In genomic region chr13:55835548-55836097, GRCm38 (mm10) we compare ENCODE assay signal across 14 mouse cellular contexts. TPM values are rescaled to one million over a fixed set of nuclear protein-coding genes. Genes with fewer than 3 reads are reported as not detected.
A peak's percentile ranks its signal among the peaks of the same experiment; 100 is the strongest.
DNase-seq lines count a peak whose midpoint lies in the region; ATAC-seq and TF ChIP-seq lines count a peak whose summit lies in the region.
"Had no signal": no experiment of that assay in that cellular context is flagged by ENCODE, and none has a peak within 500 bp of the region (broad histone marks: within the 10 kb centered on the region; RNA-seq: fewer than 3 reads in every experiment).

No protein-coding gene starts in this region.

- TF ChIP-seq EP300 in ES-Bruce4 (IDR thresholded peaks at IDR 0.05; ENCODE audit: insufficient read depth, low read depth, low read length), result no peak

- H3K4me3 ChIP-seq in heart, embryonic 12.5 days, result peak overlapping the region; percentile 28
- H3K4me3 ChIP-seq in ES-Bruce4 (ENCODE audit: low read depth, low read length), result peak overlapping the region; percentile 35
- peak overlapping the region; percentile 43 for H3K4me3 ChIP-seq in embryonic facial prominence, embryonic 13.5 days
- peak overlapping the region; percentile 70 for H3K4me3 ChIP-seq in limb, embryonic 11.5 days (ENCODE audit: low read depth, low read length)

- no peak overlapping the region for H3K27ac ChIP-seq in heart, embryonic 12.5 days (ENCODE audit: poor library complexity, severe bottlenecking)
- H3K27ac ChIP-seq in ES-Bruce4 (ENCODE audit: insufficient read depth, low read length), result no peak overlapping the region
- H3K27ac ChIP-seq in embryonic facial prominence, embryonic 13.5 days, result peak overlapping the region; percentile 73
- H3K27ac ChIP-seq in limb, embryonic 11.5 days (replicated peaks; ENCODE audit: low read depth, low read length), result peak overlapping the region; percentile 93

- peak overlapping the region; percentile 44 for H3K4me2 ChIP-seq in heart, embryonic 12.5 days
- H3K4me2 ChIP-seq in embryonic facial prominence, embryonic 13.5 days, result peak overlapping the region; percentile 60
- peak overlapping the region; percentile 67 for H3K4me2 ChIP-seq in limb, embryonic 11.5 days (ENCODE audit: low read depth, severe bottlenecking)

- DNase-seq in heart, adult 9 months (ENCODE audit: low spot score in 2 of 2), result no peak
- DNase-seq in limb, embryonic 11.5 days (ENCODE audit: low spot score), result peak; percentile 74
- no peak for DNase-seq in left cerebral cortex, adult 11 months (ENCODE audit: low spot score)
- DNase-seq in layer of hippocampus, adult 9-10 months (ENCODE audit: low spot score), result no peak
- no peak for DNase-seq in gastrocnemius, adult 18-20 months (ENCODE audit: low spot score)
- DNase-seq: adrenal gland, adult 2 months; lung, adult 2 months had no signal

- 0 out of 2 replicates have a peak overlapping the region, but pooled peaks have one; percentile 15 for H3K9ac ChIP-seq in heart, embryonic 12.5 days
- H3K9ac ChIP-seq in ES-Bruce4 (ENCODE audit: low read depth, poor library complexity, severe bottlenecking), result no peak overlapping the region
- H3K9ac ChIP-seq in embryonic facial prominence, embryonic 13.5 days, result peak overlapping the region; percentile 77
- H3K9ac ChIP-seq in limb, embryonic 11.5 days (ENCODE audit: low read length), result peak overlapping the region; percentile 97

- H3K4me1 ChIP-seq in heart, embryonic 12.5 days (replicated peaks), result peaks cover 30% of the 10 kb centered on the region
- no peaks in the 10 kb centered on the region for H3K4me1 ChIP-seq in ES-Bruce4 (ENCODE audit: control insufficient read depth, insufficient read depth, low read length)
- H3K4me1 ChIP-seq in embryonic facial prominence, embryonic 13.5 days, result peaks cover 35% of the 10 kb centered on the region
- H3K4me1 ChIP-seq in limb, embryonic 11.5 days (ENCODE audit: control insufficient read depth, insufficient read depth, low read length), result peaks cover 16% of the 10 kb centered on the region

- peaks cover 100% of the 10 kb centered on the region for H3K27me3 ChIP-seq in heart, embryonic 12.5 days (replicated peaks)
- H3K27me3 ChIP-seq in ES-Bruce4 (ENCODE audit: control insufficient read depth, insufficient read depth, low read length, poor library complexity, severe bottlenecking), result peaks cover 54% of the 10 kb centered on the region
- H3K27me3 ChIP-seq in embryonic facial prominence, embryonic 13.5 days, result peaks cover 100% of the 10 kb centered on the region
- H3K27me3 ChIP-seq in limb, embryonic 11.5 days (ENCODE audit: control insufficient read depth, insufficient read depth, low read length), result peaks cover 64% of the 10 kb centered on the region

- no peak for TF ChIP-seq POLR2A in ES-Bruce4 (IDR thresholded peaks at IDR 0.05; ENCODE audit: insufficient read depth, low read length)

- WGBS in heart, embryonic 12.5 days, result 1% methylated on average over 33 of the region's 33 CpGs
- under 1% methylated on average over 33 of the region's 33 CpGs for WGBS in embryonic facial prominence, embryonic 13.5 days
- under 1% methylated on average over 33 of the region's 33 CpGs for WGBS in limb, embryonic 11.5 days

- H3K9me3 ChIP-seq in heart, embryonic 12.5 days (replicated peaks), result no peaks in the 10 kb centered on the region
- no peaks in the 10 kb centered on the region for H3K9me3 ChIP-seq in ES-Bruce4 (replicated peaks; ENCODE audit: control insufficient read depth, insufficient read depth, low read length, poor library complexity, severe bottlenecking)
- H3K9me3 ChIP-seq in embryonic facial prominence, embryonic 13.5 days, result no peaks in the 10 kb centered on the region
- H3K9me3 ChIP-seq in limb, embryonic 11.5 days (ENCODE audit: control insufficient read depth, low read length), result no peaks in the 10 kb centered on the region

- no peaks in the 10 kb centered on the region for H3K36me3 ChIP-seq in heart, embryonic 12.5 days
- H3K36me3 ChIP-seq in ES-Bruce4 (ENCODE audit: control insufficient read depth, insufficient read depth, low read length, poor library complexity, severe bottlenecking), result no peaks in the 10 kb centered on the region
- no peaks in the 10 kb centered on the region for H3K36me3 ChIP-seq in embryonic facial prominence, embryonic 13.5 days
- no peaks in the 10 kb centered on the region for H3K36me3 ChIP-seq in limb, embryonic 11.5 days (ENCODE audit: control insufficient read depth, insufficient read depth, low read length)

- TF ChIP-seq CTCF in ES-Bruce4 (IDR thresholded peaks at IDR 0.05; ENCODE audit: low read depth, low read length), result no peak

- no peak for ATAC-seq in heart, embryonic 12.5 days (ENCODE audit: insufficient number of reproducible peaks, low FRiP score)
- ATAC-seq in embryonic facial prominence, embryonic 13.5 days (ENCODE audit: insufficient number of reproducible peaks, insufficient read depth, low FRiP score, low TSS enrichment, low read depth), result no peak
- ATAC-seq in limb, embryonic 11.5 days (ENCODE audit: insufficient number of reproducible peaks, low FRiP score, low TSS enrichment, low read depth), result 0 out of 2 replicates have a peak, but pooled peaks have one; percentile 8
- ATAC-seq: CD4-positive, CD25-positive, alpha-beta regulatory T cell, adult 4 months had no signal

RNA-seq across cellular contexts. Expression of gene Pitx1, which starts 0.4 kb away (rescaled TPM):
- polyA plus RNA-seq in heart, embryonic 12.5 days (2016; fragmentation: Nextera tagmentation; extraction: Ambion mirVana), result 0.54 and 0.87 TPM in 2 replicates
- 0.27 and 0.33 TPM in 2 replicates for polyA plus RNA-seq in ES-Bruce4 (2011; ENCODE audit: insufficient read depth, insufficient read length, low read depth, missing spikeins)
- 27.7 and 62.7 TPM in 2 replicates for polyA plus RNA-seq in embryonic facial prominence, embryonic 13.5 days (2015; fragmentation: Nextera tagmentation; extraction: Ambion mirVana)
- 155 and 197 TPM in 2 replicates for polyA plus RNA-seq in limb, embryonic 11.5 days (2014; fragmentation: Nextera tagmentation; extraction: Ambion mirVana)
- under 1 TPM; 0.21 TPM for total RNA-seq in gastrocnemius, adult 18-20 months (2021)
- total RNA-seq: adrenal gland, adult 2 months; common myeloid progenitor, adult 5-6 weeks; layer of hippocampus, adult 18-20 months had no signal
- polyA plus RNA-seq: adrenal gland, adult 2 months; CD4-positive, CD25-positive, alpha-beta regulatory T cell, adult 4 months; gonadal fat pad, adult 2 months had no signal

RNA-seq across cellular contexts. Expression of gene Catsper3, which starts 51.3 kb away (rescaled TPM):
- not detected in 2 replicates for polyA plus RNA-seq in heart, embryonic 12.5 days (2016; fragmentation: Nextera tagmentation; extraction: Ambion mirVana)
- 0.61 TPM in 1 of 2 replicates, not detected in the other for polyA plus RNA-seq in ES-Bruce4 (2011; ENCODE audit: insufficient read depth, insufficient read length, low read depth, missing spikeins)
- polyA plus RNA-seq in embryonic facial prominence, embryonic 13.5 days (2015; fragmentation: Nextera tagmentation; extraction: Ambion mirVana), result not detected in 2 replicates
- polyA plus RNA-seq in limb, embryonic 11.5 days (2014; fragmentation: Nextera tagmentation; extraction: Ambion mirVana), result 0.19 TPM in 1 of 2 replicates, not detected in the other
- total RNA-seq in gastrocnemius, adult 18-20 months (2021), result under 1 TPM in 1 of 2 experiments, not detected in 1; 0.34 TPM
- total RNA-seq: common myeloid progenitor, adult 5-6 weeks; layer of hippocampus, adult 18-20 months had no signal

Comparison
In these comparisons a context has a peak if more than half of its experiments do, and no peak if none do; other contexts are left out.
1. H3K27ac ChIP-seq: peak in embryonic facial prominence, embryonic 13.5 days (single experiment) and limb, embryonic 11.5 days (single experiment); none in heart, embryonic 12.5 days (single experiment) and ES-Bruce4 (single experiment).
2. RNA of gene Pitx1, which starts 0.4 kb away (polyA plus RNA-seq): 155 to 197 TPM in limb, embryonic 11.5 days and 27.7 to 62.7 TPM in embryonic facial prominence, embryonic 13.5 days; 0.54 to 0.87 TPM in heart, embryonic 12.5 days and 0.27 to 0.33 TPM in ES-Bruce4; every median in the first group is over 10 times any median in the second.
3. Peak in every context shown above with its lines, with median percentiles within 50 percentile points of each other: H3K4me2 ChIP-seq and H3K4me3 ChIP-seq.